Mouse (Mus musculus): ENCODE measurements at regions not wholly inside any gene's neighbourhood (a gene's known extent, or its start where the extent isn't known, plus 50 kb on each side); places are given as distances from the start of the nearest gene placed in this dataset.
"Not testable (repeated sequence)": the region's sequence is repeated elsewhere in the genome, so short reads cannot be mapped to it uniquely, and the experiment has no call there.

GRCm38 (mm10) chr13:83742102-83742501 is 238.3 kb downstream of the Mef2c start:
- intact Hi-C loops (cut with DNase I) = no loop called here

- intact Hi-C loops (cut with DNase I) = no loop called here
Observed at GRCm38 (mm10) chr13:83742546-83742945, 238.7 kb downstream of the Mef2c start.

GRCm38 (mm10) chr13:83743381-83743780 is 239.5 kb downstream of the Mef2c start:
- intact Hi-C loops (cut with DNase I) = no loop called here

- intact Hi-C loops (cut with DNase I) = no loop called here
Observed at GRCm38 (mm10) chr13:83744110-83744752, 240.4 kb downstream of the Mef2c start.

GRCm38 (mm10) chr13:83744981-83745555 is 241.2 kb downstream of the Mef2c start:
- intact Hi-C loops (cut with DNase I) = no loop called here

- intact Hi-C loops (cut with DNase I) = no loop called here
Observed at GRCm38 (mm10) chr13:83745961-83746360, 242.1 kb downstream of the Mef2c start.

GRCm38 (mm10) chr13:83747671-83748070 is 243.8 kb downstream of the Mef2c start:
- intact Hi-C loops (cut with DNase I) = no loop called here

GRCm38 (mm10) chr13:83749376-83750150 is 245.7 kb downstream of the Mef2c start:
- intact Hi-C loops (cut with DNase I) = no loop called here

- intact Hi-C loops (cut with DNase I) = no loop called here
Observed at GRCm38 (mm10) chr13:83750437-83750836, 246.6 kb downstream of the Mef2c start.

GRCm38 (mm10) chr13:83760387-83761170 is 256.7 kb downstream of the Mef2c start:
- intact Hi-C loops (cut with DNase I) = no loop called here

GRCm38 (mm10) chr13:83762484-83762883 is 258.6 kb downstream of the Mef2c start:
- intact Hi-C loops (cut with DNase I) = no loop called here

GRCm38 (mm10) chr13:83763288-83763687 is 259.5 kb downstream of the Mef2c start:
- intact Hi-C loops (cut with DNase I) = not testable (repeated sequence)

- intact Hi-C loops (cut with DNase I) = no loop called here
Observed at GRCm38 (mm10) chr13:83785643-83786042, 281.8 kb downstream of the Mef2c start.

GRCm38 (mm10) chr13:83809535-83809934 is 305.7 kb downstream of the Mef2c start:
- intact Hi-C loops (cut with DNase I) = no loop called here

- intact Hi-C loops (cut with DNase I) = no loop called here
Observed at GRCm38 (mm10) chr13:83820291-83820690, 316.5 kb downstream of the Mef2c start.

- intact Hi-C loops (cut with DNase I) = no loop called here
Observed at GRCm38 (mm10) chr13:83820721-83821120, 316.9 kb downstream of the Mef2c start.

GRCm38 (mm10) chr13:83824926-83825325 is 321.1 kb downstream of the Mef2c start:
- intact Hi-C loops (cut with DNase I) = no loop called here

- intact Hi-C loops (cut with DNase I) = no loop called here
Observed at GRCm38 (mm10) chr13:83826841-83827463, 323.1 kb downstream of the Mef2c start.

- intact Hi-C loops (cut with DNase I) = no loop called here
Observed at GRCm38 (mm10) chr13:83865932-83866685, 356.0 kb upstream of the Tmem161b start.

- intact Hi-C loops (cut with DNase I) = no loop called here
Observed at GRCm38 (mm10) chr13:83867211-83867610, 354.9 kb upstream of the Tmem161b start.
